Mouse (Mus musculus) C2C12 (cell line): ENCODE results near the gene Cpm. TPM values are rescaled to one million over a fixed set of nuclear protein-coding genes. Genes with fewer than 3 reads are reported as not detected.

Experiments used
- H3K27me3 ChIP-seq: one replicate; pipeline ENCODE4 v1.6.1; 2011; ENCODE audit not compliant: control insufficient read depth, insufficient read depth, insufficient read length
- H3K36me3 ChIP-seq: one replicate; pipeline ENCODE4 v1.6.1; 2011; ENCODE audit not compliant: control insufficient read depth, insufficient read depth
- H3K4me3 ChIP-seq: one replicate; pipeline ENCODE4 v1.5.1; 2011; ENCODE audit warnings: mild to moderate bottlenecking, control low read depth; ENCODE audit not compliant: poor library complexity, insufficient read depth, severe bottlenecking
- H3K79me2 ChIP-seq: one replicate; pipeline ENCODE4 v1.6.1; 2011; ENCODE audit not compliant: control insufficient read depth, insufficient read depth
- H3K79me3 ChIP-seq: one replicate; pipeline ENCODE4 v1.6.1; 2011; ENCODE audit warnings: low read depth, control low read depth
- H3ac ChIP-seq: one replicate; pipeline ENCODE3; 2011; ENCODE audit warnings: low read depth; ENCODE audit not compliant: control insufficient read depth, insufficient read length
- CEBPB ChIP-seq: IDR thresholded peaks from one replicate; pipeline ENCODE4 v1.6.1; 2011; ENCODE audit warnings: low read depth, mild to moderate bottlenecking, control low read depth, moderate library complexity
- CTCF ChIP-seq: IDR thresholded peaks from one replicate; pipeline ENCODE4 v1.5.1; 2011; ENCODE audit not compliant: control insufficient read depth, insufficient read depth, insufficient read length
- FOSL1 ChIP-seq: IDR thresholded peaks from one replicate; pipeline ENCODE4 v1.8.0; 2011; ENCODE audit warnings: mild to moderate bottlenecking, low read length; ENCODE audit not compliant: poor library complexity, insufficient read depth, severe bottlenecking
- MAX ChIP-seq: IDR thresholded peaks from one replicate; pipeline ENCODE4 v1.6.1; 2011; ENCODE audit warnings: mild to moderate bottlenecking, control low read depth
- MYOD1 ChIP-seq: IDR thresholded peaks from one replicate; pipeline ENCODE4 v1.6.1; 2011; ENCODE audit warnings: low read depth; ENCODE audit not compliant: control insufficient read depth, insufficient read length
- MYOG ChIP-seq: IDR thresholded peaks from one replicate; pipeline ENCODE4 v1.6.1; 2011; ENCODE audit not compliant: control insufficient read depth, insufficient read length; ENCODE audit errors: extremely low read depth
- USF1 ChIP-seq: IDR thresholded peaks from one replicate; pipeline ENCODE4 v1.6.1; 2011; ENCODE audit warnings: low read depth, mild to moderate bottlenecking, control low read depth, moderate library complexity
- polyA plus RNA-seq: library from polyadenylated mRNA; unstranded; fragments of >200 nt; fragmentation: generic; extraction: Trizol; gene quantifications from one replicate; pipeline ENCODE4 v1.2.1, GENCODE M21; 2012; ENCODE audit warnings: missing spikeins

Cpm gene
- polyA plus RNA-seq, 1 experiment = 0.06 TPM

DNA sequence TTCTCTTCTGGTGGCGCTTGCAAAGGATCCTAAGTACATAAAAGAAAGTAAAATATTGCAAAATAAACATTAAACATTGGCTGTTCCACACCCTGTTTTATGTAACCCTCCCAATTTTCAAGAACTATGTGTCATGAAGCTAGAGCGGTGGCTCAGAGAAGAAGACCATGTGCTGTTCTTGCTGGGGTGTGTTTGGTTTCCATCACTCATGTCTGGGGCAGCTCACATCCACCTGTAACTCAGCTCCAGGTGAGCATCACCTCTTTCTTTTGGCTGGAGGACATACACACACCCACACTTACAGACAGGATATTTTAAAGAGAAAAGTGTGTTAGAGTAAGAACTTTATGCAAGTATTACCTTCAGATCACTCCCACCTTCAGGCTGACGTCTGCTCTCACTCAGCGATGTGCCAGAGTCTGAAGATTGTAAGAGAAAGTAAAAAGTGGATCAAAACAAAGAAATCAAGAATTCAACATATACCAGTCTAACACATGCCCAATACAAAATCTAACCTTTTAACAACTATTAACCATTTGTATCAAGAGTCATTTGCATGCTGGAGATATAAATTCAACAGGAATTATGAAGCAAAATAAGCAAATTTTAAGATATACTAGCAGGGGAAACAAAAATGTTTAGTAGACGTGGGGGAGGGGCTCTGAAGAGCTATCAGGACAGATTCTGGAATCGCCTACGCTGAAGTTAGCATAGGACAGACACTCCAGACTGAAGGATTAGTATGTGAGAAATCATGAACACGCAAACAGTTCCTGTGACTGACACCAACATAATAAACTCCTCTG lies 66.9 kb downstream of the Cpm start:
- Histone ChIP-seq H3K36me3 (peaks cover 98% of the 10 kb centered on the region), H3K27me3 (no peaks in the 10 kb centered on the region), H3K79me2 (peaks cover 71% of the 10 kb centered on the region), H3ac (no peak overlapping the region), H3K4me3 (no peak overlapping the region), H3K79me3 (peaks cover 45% of the 10 kb centered on the region)
- TF ChIP-seq MYOD1 (no peak), MYOG (no peak), FOSL1 (no peak), CEBPB (no peak), USF1 (no peak), MAX (no peak), CTCF (no peak)

DNA sequence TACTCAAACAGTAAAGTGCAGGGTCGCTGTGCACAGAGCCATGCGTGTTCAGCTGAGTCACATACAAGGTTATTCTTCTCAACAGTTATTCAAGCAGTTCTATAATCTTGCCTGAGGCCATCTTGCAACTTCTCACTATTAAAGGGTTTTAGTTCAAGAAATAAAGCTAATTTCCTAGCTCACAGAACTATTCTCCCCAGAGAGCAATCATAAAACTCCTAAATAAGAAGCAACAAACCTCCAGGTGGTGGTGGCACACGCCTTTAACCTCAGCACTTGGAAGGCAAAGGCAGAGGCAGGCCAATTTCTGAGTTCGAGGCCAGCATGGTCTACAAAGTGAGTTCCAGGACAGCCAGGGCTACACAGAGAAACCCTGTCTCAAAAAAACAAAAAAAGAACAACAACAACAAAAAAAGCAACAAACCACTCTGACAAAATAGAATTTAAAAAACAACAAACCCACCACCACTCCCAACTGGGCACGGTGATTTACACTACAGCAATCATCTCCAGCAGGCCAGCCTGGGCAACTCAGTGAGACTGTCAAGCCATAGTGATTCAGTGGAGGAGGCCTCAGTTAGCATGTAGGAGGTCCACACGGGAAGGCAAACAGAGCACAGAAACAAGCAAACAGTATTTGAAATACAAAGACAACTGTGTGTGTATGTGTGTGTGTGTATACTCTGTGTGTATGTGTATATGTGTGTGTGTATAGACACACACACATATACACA lies 67.7 kb downstream of the Cpm start:
- H3K27me3 ChIP-seq = no peaks in the 10 kb centered on the region
- H3K4me3 ChIP-seq = no peak overlapping the region
- peaks cover 43% of the 10 kb centered on the region for H3K79me3 ChIP-seq
- no peak overlapping the region for H3ac ChIP-seq
- TF ChIP-seq USF1 (no peak), CEBPB (no peak), MYOD1 (no peak), MYOG (no peak), CTCF (no peak), MAX (no peak), FOSL1 (no peak)
- peaks cover 98% of the 10 kb centered on the region for H3K36me3 ChIP-seq
- peaks cover 79% of the 10 kb centered on the region for H3K79me2 ChIP-seq

DNA sequence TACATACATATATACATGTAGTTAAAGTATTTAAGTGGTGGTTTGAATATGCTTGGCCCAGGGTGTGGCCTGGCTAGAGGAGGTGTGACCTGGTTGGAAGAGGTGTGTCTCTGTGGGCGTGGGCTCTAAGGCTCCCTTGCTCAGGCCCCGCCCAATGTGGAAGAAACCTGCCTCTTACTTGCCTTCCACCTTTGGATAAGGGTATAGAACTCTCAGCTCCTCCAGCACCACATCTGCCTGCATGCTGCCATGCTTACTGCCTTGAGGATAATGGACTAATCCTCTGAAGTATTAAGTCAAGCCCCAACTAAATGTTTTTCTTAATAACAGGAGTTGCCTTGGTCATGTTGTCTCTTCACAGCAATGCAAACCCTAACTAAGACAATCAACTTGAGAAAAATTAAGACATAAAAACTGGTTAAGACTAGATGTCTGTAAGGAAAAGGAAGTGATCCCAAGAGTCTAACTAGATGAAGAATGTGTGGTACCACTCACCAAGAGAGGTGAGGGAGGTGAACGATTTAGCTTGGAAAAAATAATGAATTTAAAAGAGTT lies 68.3 kb downstream of the Cpm start:
- H3K79me3 ChIP-seq = peaks cover 47% of the 10 kb centered on the region
- TF ChIP-seq MYOD1 (no peak), MAX (no peak), CEBPB (no peak), CTCF (no peak), MYOG (no peak), USF1 (no peak), FOSL1 (no peak)
- no peaks in the 10 kb centered on the region for H3K27me3 ChIP-seq
- H3K4me3 ChIP-seq = no peak overlapping the region
- no peak overlapping the region for H3ac ChIP-seq
- H3K36me3 ChIP-seq = peaks cover 98% of the 10 kb centered on the region
- peaks cover 81% of the 10 kb centered on the region for H3K79me2 ChIP-seq

DNA sequence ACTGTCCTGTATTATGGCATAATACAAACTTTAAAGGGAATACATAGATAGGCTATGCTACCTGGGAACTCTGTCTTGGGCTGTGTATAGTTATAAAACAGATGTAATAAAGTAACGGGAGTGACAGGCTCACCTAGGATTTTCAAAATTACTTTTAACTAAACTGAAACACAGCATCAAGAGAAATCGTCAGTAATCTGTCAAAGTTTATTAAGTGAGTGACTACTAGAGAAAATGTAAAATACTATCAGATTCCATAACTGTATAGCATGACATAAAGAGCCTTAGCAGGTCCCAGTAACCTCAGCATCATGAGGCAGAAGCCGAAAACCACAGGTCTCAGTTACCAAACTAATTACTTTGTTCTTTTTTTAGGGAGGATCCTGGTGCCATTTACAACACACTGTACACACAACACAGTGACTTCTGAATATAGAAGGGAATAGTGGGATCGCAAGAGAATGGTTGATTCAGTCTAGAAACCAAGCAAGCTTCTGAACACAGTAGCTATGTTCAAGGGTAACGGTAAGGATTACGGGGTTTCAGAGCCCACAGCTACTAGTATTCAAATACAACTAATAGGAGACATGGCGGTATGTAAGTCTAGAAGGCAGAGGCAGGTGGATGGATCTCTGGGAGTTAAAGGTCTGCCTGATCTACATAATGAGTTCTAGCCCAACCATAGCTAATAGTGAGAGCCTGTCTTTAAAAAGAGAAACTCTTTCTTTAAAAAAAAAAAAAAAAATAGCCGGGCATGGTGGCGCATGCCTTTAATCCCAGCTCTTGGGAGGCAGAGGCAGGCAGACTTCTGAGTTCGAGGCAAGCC lies 69.2 kb downstream of the Cpm start:
- Histone ChIP-seq H3ac (no peak overlapping the region), H3K36me3 (peaks cover 99% of the 10 kb centered on the region), H3K27me3 (no peaks in the 10 kb centered on the region), H3K79me2 (peaks cover 84% of the 10 kb centered on the region), H3K4me3 (no peak overlapping the region), H3K79me3 (peaks cover 50% of the 10 kb centered on the region)
- TF ChIP-seq CEBPB (no peak), USF1 (no peak), CTCF (no peak), FOSL1 (no peak), MAX (no peak), MYOG (no peak), MYOD1 (no peak)

GRCm38 (mm10) chr10:117699914-117700313 lies 70.6 kb downstream of the Cpm start:
- TF ChIP-seq USF1 (no peak), MYOD1 (no peak), CEBPB (no peak), CTCF (no peak), MYOG (no peak), FOSL1 (no peak), MAX (no peak)

More at GRCm38 (mm10) chr10:117699914-117700313, 70.6 kb downstream of the Cpm start:
- no peak overlapping the region for H3ac ChIP-seq
- peaks cover 59% of the 10 kb centered on the region for H3K79me3 ChIP-seq
- no peak overlapping the region for H3K4me3 ChIP-seq
- no peaks in the 10 kb centered on the region for H3K27me3 ChIP-seq
- H3K36me3 ChIP-seq = peaks cover 99% of the 10 kb centered on the region
- peaks cover 86% of the 10 kb centered on the region for H3K79me2 ChIP-seq
